Mouse (Mus musculus) small intestine, adult 2 months (tissue): ENCODE measurements around the gene Palm. TPM values are rescaled to one million over a fixed set of nuclear protein-coding genes. Genes with fewer than 3 reads are reported as not detected.
A peak's percentile ranks its signal among the peaks of the same experiment; 100 is the strongest.

ENCODE experiments used
- H3K27ac ChIP-seq: fragments of 200-500 bp; 2 replicates; pipeline ENCODE4 v1.5.1; 2012; ENCODE audit warnings: low read depth, low read length, control low read depth, inconsistent platforms; ENCODE audit not compliant: insufficient read depth
- H3K27me3 ChIP-seq: fragments of 200-500 bp; 2 replicates; pipeline ENCODE4 v1.6.1; 2012; ENCODE audit warnings: mild to moderate bottlenecking, moderate library complexity, low read length, inconsistent platforms; ENCODE audit not compliant: control insufficient read depth, insufficient read depth
- H3K36me3 ChIP-seq: fragments of 200-500 bp; 2 replicates; pipeline ENCODE4 v1.6.1; 2012; ENCODE audit warnings: mild to moderate bottlenecking, low read length, control low read depth, inconsistent platforms; ENCODE audit not compliant: control insufficient read depth, insufficient read depth
- H3K4me1 ChIP-seq: fragments of 200-500 bp; 2 replicates; pipeline ENCODE4 v1.6.1; 2012; ENCODE audit warnings: low read length, inconsistent platforms, mixed read lengths; ENCODE audit not compliant: control insufficient read depth, insufficient read depth, insufficient read length
- H3K4me3 ChIP-seq: fragments of 200-500 bp; 2 replicates; pipeline ENCODE4 v1.5.1; 2012; ENCODE audit warnings: low read depth, mild to moderate bottlenecking, control low read depth, inconsistent platforms, low read length, moderate library complexity
- CTCF ChIP-seq: fragments of 200-500 bp; IDR thresholded peaks from 2 replicates; pipeline ENCODE4 v1.5.1; 2012; ENCODE audit warnings: low read depth, mild to moderate bottlenecking, control low read depth, inconsistent platforms, low read length, moderate library complexity, mixed read lengths; ENCODE audit not compliant: insufficient replicate concordance, insufficient read length; ENCODE audit errors: extremely low read depth
- POLR2A ChIP-seq: fragments of 200-500 bp; IDR thresholded peaks from 2 replicates; pipeline ENCODE4 v1.6.1; 2012; ENCODE audit warnings: low read depth, mild to moderate bottlenecking, control low read depth, inconsistent platforms, low read length, moderate library complexity
- WGBS: fragments of 180-500 bp; shearing (Covaris S2); methylation state at CpG from one replicate; pipeline ENCODE4 v1.1.7; 2018; 5-methylcytosine and 5-hydroxymethylcytosine counted together
- polyA plus RNA-seq: library from polyadenylated mRNA; depleted of rRNA; stranded (reverse); fragments of >200 nt; gene quantifications from 2 replicates; pipeline ENCODE4 v1.2.3, GENCODE M21; 2012; rRNA removed

Gene Palm
- polyA plus RNA-seq: 13.0 and 24.0 TPM in 2 replicates

DNA sequence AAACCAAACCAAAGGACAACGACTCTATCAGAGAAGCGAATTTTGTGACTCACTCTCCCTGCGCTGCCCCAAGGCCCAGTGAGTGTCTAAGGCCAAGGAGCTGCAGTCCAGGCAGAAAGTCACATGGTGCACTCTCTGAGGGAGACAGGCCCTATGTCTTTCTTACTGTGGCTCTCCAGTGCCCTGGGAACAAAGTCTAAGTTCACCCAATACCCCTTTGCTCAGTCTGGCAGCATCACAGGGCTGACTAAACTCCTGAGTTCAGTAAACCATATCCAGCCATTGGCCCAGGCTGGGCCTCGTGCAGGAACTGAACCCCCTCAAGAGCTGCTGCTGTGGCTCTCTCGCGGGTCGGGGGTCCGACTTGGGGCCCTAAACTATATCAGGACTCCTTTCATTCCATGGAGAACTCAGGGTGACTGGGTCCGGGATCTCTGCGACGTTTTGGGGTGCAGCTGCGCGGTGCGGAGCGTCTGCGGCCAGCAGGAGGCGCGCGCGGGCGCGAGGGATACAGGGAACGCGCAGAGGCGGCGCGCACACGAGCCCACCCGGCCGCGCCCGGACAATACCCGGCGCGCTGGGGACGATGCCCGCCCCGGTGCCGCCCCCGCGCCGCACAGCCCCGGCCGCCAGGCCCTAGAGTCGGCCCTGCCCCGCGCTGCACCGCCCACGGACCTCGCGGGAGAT lies at the start of gene Palm:
Gene Palm, plus strand, starts transcription at position 522 of the 687 bp plus-strand sequence.
- H3K4me1 ChIP-seq: peaks cover 25% of the 10 kb centered on the region
- no peak for TF ChIP-seq POLR2A
- peak; percentile 71 for TF ChIP-seq CTCF
- no peaks in the 10 kb centered on the region for H3K27me3 ChIP-seq
- 6% methylated on average over 51 of the region's 51 CpGs for WGBS
- no peaks in the 10 kb centered on the region for H3K36me3 ChIP-seq
- peak within 1 kb of the TSS; percentile 73 for H3K27ac ChIP-seq
- peak within 1 kb of the TSS; percentile 72 for H3K4me3 ChIP-seq

DNA sequence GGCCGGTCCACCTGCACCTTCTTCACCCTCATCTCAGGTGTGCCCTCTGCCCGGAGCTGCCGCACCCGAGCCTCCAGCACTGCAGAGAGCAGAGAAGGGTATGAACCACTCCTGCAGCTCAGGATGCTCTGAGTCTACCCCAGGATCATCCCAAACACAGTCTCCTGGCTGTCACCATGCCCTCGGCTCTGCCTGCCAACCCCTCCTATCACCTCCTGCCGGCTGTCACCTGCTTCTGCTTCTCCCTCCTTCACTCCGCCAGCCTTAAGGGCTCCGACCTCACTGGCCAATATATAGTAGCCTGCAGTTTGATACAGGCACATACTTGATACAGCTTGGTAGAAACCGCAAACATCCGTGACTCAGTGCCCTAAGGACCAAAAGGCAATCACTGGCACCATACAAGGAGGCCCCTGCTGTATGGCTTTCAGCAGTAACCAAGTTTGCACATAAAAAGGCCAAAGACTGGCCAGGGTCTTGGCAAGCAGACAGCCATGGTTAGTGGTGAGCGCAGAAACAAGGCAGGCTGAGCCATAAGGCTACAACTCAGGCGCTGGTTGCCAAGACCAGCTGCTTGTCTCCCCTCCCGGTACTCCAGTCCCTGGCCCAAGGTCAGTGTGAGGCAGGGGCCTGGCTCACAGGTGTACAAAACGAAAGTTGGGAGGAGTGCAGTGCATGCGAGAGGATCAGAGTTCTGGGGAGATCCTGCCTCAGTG lies 49.6 kb upstream of the Palm start:
- H3K36me3 ChIP-seq: peaks cover 39% of the 10 kb centered on the region
- H3K4me1 ChIP-seq: peaks cover 2% of the 10 kb centered on the region; the same call in 1 of the 2 replicates
- 90% methylated on average over 15 of the region's 15 CpGs for WGBS
- H3K27ac ChIP-seq: no peak overlapping the region
- H3K27me3 ChIP-seq: no peaks in the 10 kb centered on the region
- TF ChIP-seq POLR2A (no peak), CTCF (no peak)
- H3K4me3 ChIP-seq: no peak overlapping the region

DNA sequence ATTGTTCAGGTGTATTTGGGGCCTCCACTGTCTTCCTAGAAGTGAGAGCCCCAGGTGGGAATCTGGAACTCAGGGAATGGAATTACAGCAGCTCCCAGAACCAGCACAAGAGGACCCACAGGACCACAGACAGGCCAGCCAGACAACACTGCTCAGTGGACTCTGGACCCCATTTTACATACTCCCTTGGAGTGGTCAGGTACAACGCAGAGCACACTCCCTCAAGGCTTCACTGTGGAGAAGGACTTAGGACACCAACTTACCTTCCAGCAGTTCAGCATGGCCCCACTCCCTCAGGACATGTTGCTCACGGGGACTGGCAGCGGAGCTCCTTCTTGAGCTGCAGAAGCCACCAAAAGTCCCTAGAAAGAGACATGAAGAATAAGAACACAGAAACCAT lies 48.0 kb upstream of the Palm start:
- WGBS: 71% methylated on average over 3 of the region's 3 CpGs
- H3K4me1 ChIP-seq: peaks cover 2% of the 10 kb centered on the region; the same call in 1 of the 2 replicates
- H3K27me3 ChIP-seq: no peaks in the 10 kb centered on the region
- H3K4me3 ChIP-seq: no peak overlapping the region
- no peak overlapping the region for H3K27ac ChIP-seq
- peaks cover 23% of the 10 kb centered on the region for H3K36me3 ChIP-seq
- no peak for TF ChIP-seq POLR2A
- TF ChIP-seq CTCF: no peak

DNA sequence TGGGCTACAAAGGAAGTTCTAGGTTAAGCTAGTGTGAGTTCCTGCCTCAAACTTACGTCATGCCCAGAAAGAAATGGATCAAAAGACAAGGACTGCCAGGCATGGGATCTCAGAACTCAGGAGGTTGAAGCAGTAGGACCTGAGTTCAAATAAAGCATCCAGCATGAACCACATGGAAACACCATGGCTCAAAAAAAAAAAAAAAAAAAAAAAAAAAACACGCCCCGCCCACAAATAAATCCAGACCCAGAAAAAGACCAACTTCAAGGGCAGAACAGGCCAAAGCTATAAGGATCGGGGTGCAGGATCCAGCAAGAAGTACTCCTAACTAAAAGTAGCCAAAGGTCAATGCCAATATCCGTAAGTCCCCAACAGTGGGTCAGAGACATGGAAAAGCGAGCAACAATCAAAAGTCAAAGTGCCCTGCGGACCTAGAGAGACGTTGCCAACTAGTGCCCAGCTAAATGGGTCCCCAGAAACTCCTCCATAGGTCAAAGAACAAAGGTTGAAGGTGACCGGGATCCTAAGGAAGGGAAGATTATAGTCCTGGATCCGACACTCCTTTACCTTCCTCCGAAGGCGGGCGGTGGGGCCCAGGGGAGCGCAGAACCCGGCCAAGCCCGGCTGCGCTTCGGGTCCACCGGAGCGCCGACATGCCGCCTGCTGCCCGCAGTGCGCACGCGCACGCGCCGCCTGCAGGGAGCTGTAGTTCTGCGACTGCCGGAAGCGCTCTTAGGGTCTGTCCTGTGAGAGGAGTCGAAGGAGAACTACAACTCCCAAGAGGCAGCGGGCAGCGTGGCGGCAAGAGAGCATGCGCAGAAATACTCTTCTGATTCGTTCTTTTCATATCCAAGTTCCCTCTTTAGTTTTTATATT lies 47.2 kb upstream of the Palm start, which contains the start of gene Polrmt:
Gene Polrmt, minus strand, starts transcription at position 684 of the 876 bp plus-strand sequence.
- TF ChIP-seq CTCF (0 out of 2 replicates have a peak, but pooled peaks have one; percentile 32), POLR2A (peak; percentile 54; the same call in 1 of the 2 replicates)
- WGBS: 2% methylated on average over 38 of the region's 38 CpGs
- Histone ChIP-seq H3K4me1 (peaks cover 2% of the 10 kb centered on the region; the same call in 1 of the 2 replicates), H3K27me3 (no peaks in the 10 kb centered on the region), H3K27ac (0 out of 2 replicates have a peak within 1 kb of the TSS, but pooled peaks have one; percentile 2), H3K4me3 (peak within 1 kb of the TSS; percentile 78), H3K36me3 (peaks cover 16% of the 10 kb centered on the region)

DNA sequence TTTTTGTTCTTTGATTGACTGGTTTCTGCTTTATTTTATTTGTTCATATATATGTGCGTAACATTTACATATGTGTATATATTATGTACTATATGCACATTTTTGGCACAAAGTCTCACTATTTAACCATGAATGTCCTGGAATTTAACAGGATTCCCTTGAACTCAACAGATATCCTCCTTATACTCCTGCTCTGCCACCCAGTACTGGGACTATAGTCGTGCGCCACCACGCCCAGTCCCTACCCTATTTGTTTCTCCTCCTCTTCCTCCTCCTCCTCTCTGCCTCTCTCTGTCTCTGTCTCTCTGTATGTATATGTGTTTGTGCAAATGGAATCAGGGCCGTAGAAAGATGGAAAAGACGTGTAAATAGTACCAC lies 46.6 kb upstream of the Palm start:
- Histone ChIP-seq H3K4me3 (no peak overlapping the region), H3K4me1 (peaks cover 2% of the 10 kb centered on the region; the same call in 1 of the 2 replicates), H3K36me3 (peaks cover 11% of the 10 kb centered on the region), H3K27me3 (no peaks in the 10 kb centered on the region), H3K27ac (no peak overlapping the region)
- WGBS: 16% methylated on average over 6 of the region's 6 CpGs
- TF ChIP-seq CTCF (no peak), POLR2A (no peak)

DNA sequence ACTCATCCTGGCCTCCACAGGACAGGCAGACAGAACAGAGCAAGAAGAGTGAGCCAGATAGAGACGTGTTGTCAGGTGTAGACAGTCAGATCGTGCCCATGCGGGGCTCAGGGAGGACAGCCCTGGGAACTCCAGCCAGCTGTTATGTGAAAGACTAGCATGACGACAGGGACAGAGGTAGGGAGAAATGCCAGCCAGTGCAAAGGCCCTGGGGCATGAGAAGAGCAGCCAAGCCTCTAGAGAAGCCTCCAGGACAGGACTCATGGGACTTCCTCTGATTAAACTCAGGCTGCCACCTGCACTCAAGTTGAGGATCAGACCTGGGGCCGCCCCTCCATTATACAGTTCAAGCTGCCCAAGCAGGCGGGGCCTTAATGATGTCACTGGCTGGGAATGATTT lies 44.9 kb upstream of the Palm start:
- 70% methylated on average over 6 of the region's 6 CpGs for WGBS
- Histone ChIP-seq H3K4me1 (peaks cover 2% of the 10 kb centered on the region; the same call in 1 of the 2 replicates), H3K36me3 (no peaks in the 10 kb centered on the region), H3K4me3 (no peak overlapping the region), H3K27me3 (no peaks in the 10 kb centered on the region), H3K27ac (no peak overlapping the region)
- TF ChIP-seq POLR2A (no peak), CTCF (no peak)
